Mouse (Mus musculus): ENCODE data around the gene Cfap20.

Cfap20 gene

DNA sequence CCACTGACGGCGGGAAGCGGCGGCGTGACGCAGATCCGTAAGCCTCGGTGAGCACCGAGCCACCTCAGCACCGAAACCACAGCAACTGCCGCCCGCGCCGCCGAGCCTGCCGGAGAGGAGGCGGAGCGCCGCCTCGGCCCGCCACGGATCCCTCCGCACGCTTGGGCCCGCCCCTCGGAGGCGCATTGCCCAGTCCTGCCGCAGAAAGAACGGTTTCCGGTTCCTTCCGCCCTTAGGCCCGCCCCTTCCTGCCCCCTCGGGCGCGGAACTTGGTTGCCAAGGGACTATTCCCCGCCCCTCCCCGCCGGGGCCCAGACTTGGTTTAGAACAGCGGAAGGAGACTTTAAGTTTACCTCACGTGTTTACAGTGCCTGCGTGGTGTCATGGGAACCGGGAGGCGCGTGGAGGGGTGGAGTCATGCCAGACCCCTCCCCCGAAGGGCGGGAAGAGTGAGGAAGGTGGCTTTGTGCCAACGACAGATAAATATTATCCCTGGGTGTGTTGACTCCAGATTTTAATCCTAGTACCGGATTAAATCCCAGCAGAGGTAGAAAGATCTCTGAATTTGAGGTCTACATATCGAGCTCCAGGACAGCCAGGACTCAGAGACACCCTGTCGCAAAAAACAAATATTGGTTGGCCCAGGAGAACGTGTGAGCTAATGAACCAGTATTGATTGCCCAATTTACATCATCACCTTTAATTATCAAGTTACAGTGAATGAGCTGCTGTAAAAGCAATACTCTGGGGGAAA, at the start of gene Cfap20:
TSS of gene Cfap20 (minus strand) at position 184 of the 754 bp plus-strand sequence.
- DNase-seq (ENCODE audit: low spot score in 2 of 2), result peak; percentile 100

GRCm38 (mm10) chr8:95470008-95470407, 35.3 kb upstream of the Cfap20 start:
- DNase-seq (ENCODE audit: low spot score in 2 of 2), result no peak

GRCm38 (mm10) chr8:95468995-95469394, 34.3 kb upstream of the Cfap20 start:
- DNase-seq (ENCODE audit: low spot score in 2 of 2), result no peak

- DNase-seq (ENCODE audit: low spot score in 2 of 2), result no peak
Observed at GRCm38 (mm10) chr8:95466543-95466942, 31.9 kb upstream of the Cfap20 start.

- DNase-seq (ENCODE audit: low spot score in 2 of 2), result no peak
Observed at GRCm38 (mm10) chr8:95452518-95452917, 17.8 kb upstream of the Cfap20 start.

DNA sequence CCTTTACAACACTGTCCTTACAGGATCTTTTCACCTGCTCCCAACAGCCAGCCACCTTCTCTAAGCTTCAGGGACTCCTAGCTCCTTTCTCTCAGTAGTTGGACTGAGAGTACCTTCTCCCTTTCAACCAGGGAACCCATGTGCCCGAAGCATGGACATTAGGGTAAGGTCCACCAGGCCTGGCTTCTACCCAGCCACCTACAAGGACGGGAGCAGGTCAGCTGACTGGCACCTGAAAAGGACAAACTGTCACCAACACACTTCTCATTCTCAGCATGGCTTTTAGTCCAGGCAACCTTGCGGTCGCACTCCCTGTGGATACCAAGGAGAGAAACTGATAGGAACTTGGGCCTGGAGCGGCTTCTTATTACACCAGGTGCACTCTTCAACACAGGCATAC, 15.6 kb upstream of the Cfap20 start:
- DNase-seq (ENCODE audit: low spot score in 2 of 2), result no peak

GRCm38 (mm10) chr8:95447661-95448060, 13.0 kb upstream of the Cfap20 start:
- no peak for DNase-seq (ENCODE audit: low spot score in 2 of 2)

GRCm38 (mm10) chr8:95445042-95445441, 10.4 kb upstream of the Cfap20 start:
- no peak for DNase-seq (ENCODE audit: low spot score in 2 of 2)

- DNase-seq (ENCODE audit: low spot score in 2 of 2), result no peak
Observed at GRCm38 (mm10) chr8:95441491-95442039, 6.9 kb upstream of the Cfap20 start.

- no peak for DNase-seq (ENCODE audit: low spot score in 2 of 2)
Observed at GRCm38 (mm10) chr8:95440168-95440709, 5.6 kb upstream of the Cfap20 start.

DNA sequence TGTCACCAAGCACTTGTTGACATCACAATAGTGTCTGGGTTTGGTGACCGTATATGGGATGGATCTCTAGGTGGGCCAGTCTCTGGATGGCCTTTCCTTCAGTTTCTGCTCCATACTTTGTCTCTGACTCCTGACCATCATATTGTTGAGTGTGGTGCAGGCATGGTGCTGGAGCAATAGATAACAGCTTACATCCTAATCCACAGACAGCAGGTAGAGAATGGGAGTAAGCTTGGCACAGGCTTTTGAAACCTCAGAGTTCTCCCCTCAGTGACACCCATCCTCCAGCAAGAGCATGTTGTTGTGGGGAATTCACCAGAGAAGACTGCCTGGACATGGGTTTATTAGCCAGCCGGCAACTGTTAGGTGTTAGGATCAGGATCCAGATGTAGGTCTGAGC, 4.8 kb upstream of the Cfap20 start:
- no peak for DNase-seq (ENCODE audit: low spot score in 2 of 2)

GRCm38 (mm10) chr8:95437341-95437992, 2.8 kb upstream of the Cfap20 start:
- DNase-seq (ENCODE audit: low spot score in 2 of 2), result no peak

- no peak for DNase-seq (ENCODE audit: low spot score in 2 of 2)
Observed at GRCm38 (mm10) chr8:95435930-95436329, 1.3 kb upstream of the Cfap20 start.

DNA sequence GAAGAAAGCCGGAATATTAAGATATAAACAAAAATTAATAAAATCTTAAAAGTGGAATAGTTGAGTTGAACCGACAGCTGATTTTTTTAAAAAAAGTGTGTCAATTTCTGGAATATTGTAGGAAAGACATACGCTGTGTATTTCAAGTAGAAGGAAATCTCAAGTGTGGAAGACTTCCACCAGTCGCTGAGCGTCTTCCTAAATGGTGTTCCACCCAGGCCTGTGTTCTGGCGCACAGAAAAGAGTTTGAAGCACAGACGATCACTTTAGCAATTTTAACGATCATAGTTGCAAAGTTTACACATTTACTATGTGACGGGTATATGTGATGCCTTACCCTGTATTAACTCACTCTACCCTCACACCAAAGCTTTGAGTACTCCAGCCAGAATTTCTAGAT, 802 bp upstream of the Cfap20 start:
- DNase-seq (ENCODE audit: low spot score in 2 of 2), result no peak

DNA sequence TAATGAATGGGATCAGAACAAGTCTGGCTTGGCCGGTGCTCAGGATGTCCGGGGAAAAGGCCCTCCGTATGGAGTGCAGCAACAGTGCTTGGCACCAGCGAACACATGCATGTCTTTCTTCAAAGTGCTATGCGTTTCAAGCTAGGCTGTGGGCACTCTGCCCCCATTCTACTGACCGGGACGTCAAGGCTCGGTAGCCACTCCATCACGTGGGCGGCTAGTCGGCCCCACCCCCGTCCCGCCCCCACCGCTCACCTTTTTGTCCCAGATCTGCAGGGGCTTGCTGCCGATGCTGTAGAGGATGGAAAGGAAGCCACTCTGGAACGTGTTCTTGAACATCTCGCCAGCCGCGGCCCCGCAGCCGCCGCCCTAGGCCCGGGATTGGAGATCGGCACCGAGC, 436 bp downstream of the Cfap20 start:
- no peak for DNase-seq (ENCODE audit: low spot score in 2 of 2)

DNA sequence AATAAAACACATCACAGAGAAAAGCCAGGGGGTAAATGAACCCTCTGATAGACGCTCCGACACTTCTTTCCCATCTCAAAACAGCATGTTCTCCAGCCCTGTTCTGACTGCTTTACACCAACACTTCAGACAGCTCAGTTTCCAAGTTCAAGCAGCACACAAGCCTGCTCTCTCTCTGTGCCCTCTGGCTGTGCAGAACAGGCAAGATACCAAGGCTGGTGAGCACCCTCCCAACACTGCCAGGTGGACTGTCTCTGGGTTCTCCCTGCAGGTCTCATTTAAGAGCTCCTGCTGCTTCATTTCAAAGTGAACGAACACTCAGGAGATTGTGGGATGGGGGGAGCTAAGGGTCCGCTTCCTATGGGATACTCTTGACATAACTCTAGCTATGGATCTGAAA, 1.5 kb downstream of the Cfap20 start:
- no peak for DNase-seq (ENCODE audit: low spot score in 2 of 2)

DNA sequence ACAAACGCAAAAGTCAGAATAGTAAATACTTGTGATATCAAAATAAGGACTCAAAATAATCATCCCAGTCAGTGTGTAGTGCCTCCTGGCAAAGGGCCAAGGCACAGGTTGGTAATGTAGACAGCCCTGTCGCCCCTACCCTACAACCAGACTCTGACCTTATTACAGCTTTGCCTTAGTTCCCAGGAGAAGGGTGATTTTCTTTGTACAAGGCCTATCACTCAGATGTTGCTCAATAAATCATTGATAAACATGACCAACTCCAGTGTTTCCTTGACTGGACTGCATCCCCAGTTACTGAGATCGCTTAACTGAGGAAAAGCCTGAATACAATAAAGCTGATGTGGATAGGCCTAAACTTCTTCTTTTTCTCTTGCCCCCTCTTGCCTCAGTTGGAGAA, 2.2 kb downstream of the Cfap20 start:
- no peak for DNase-seq (ENCODE audit: low spot score in 2 of 2)

DNA sequence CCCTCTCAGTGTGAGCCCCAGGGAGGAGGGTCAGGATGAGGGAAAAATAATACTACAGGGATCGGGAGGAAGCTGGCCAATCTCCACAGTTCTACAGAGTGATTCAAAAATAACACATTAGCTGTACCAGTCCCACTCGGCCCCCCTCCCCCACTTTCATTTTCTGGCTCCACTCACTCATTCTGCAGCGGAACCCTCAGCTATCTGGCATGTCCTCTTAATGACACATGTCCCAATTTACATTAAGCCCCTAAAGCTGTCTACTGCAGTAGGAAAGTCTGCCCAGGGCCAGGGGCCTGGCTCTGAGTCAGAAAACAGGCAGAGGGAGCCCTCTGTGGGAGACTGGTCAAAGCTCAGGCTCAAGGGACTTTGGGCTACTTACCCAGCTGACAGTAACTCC, 4.7 kb downstream of the Cfap20 start:
- no peak for DNase-seq (ENCODE audit: low spot score in 2 of 2)

GRCm38 (mm10) chr8:95427594-95428535, 6.8 kb downstream of the Cfap20 start:
- DNase-seq (ENCODE audit: low spot score in 2 of 2), result peak; percentile 51 to 67

GRCm38 (mm10) chr8:95426781-95427281, 7.8 kb downstream of the Cfap20 start:
- no peak for DNase-seq (ENCODE audit: low spot score in 2 of 2)

- DNase-seq (ENCODE audit: low spot score in 2 of 2), result no peak
Observed at GRCm38 (mm10) chr8:95424682-95425081, 10.0 kb downstream of the Cfap20 start.
